Mouse (Mus musculus) right cerebral cortex, postnatal 4 days (tissue): ENCODE measurements around the gene Aacs.

Source experiments
- DNase-seq: peaks from one replicate; pipeline ENCODE4 v3.0.0-alpha.2; 2022

Gene Aacs

DNA sequence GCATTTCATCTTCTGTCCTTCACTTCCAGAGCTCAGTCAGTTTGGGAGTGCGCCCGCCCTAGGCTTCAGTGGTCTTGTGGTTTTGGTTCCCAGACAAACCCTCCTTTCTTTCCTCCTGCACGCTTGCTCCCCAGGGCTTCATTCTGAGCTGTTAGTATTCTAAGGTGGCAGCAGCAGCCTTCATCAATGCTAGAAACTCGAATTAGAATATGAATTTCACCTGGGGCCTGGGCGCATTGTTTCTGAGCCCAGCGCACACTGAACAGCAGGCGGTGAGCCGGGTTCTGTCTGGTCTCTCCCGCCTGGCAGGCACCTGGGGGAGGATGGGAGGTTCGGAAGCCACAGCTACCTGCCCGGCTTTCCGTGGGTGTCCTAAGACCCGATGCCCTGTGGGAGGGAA lies 70.7 kb downstream of the Aacs start:
- DNase-seq: no peak

DNA sequence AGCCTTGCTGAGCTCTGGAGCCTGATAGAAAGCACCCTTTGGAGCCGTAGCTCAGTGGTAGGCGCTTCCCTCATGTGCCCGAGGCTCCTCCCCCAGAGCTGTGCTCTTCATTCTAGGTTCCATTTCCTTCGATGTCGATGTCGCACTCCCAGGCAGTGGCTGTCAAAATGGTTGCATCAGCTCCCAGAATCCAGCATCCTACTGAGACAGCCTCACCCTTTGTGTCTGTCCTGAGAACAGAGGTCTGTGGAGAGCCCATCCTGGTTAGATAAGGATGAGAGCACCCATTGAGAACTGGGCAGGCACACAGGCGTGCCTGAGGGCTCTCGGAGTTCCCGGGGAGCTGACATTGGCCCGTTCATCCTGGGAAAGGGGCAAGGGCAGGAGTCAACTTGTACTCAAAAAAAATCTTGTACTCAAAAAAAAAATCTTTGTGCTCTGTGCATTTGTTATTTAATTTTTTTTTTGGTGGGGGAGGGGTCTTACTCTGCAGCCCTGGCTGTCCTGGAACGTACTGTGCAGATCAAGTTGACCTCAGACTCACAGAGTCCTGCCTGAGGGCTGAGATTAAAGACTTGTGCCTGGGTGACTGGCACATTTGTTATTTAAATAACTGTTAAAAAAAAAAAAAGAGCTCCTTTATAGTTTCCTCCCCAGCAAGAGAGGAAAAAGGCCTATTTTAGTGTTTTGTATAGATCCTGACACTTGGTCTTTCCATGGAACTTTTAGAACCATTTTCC lies 74.3 kb downstream of the Aacs start:
- DNase-seq: no peak

DNA sequence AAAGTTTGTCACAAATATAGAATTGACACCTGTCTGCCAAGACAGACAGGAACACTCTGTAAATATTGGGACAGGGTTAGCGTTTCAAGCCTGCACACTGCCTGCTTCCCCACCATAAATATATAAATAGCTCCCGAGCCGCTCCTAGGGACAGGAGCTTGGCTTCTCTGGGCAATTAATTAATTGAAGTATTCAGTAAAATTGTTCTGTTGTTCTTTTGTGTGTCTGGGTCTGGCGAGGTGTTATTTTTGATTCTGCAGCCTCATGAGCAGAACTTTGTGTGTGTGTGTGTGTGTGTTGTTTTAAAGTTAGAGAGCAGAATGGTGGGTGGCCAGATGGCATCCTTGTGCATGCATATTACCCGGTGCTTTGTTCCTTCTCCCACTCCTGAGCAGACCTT lies 80.1 kb downstream of the Aacs start:
- DNase-seq: no peak

DNA sequence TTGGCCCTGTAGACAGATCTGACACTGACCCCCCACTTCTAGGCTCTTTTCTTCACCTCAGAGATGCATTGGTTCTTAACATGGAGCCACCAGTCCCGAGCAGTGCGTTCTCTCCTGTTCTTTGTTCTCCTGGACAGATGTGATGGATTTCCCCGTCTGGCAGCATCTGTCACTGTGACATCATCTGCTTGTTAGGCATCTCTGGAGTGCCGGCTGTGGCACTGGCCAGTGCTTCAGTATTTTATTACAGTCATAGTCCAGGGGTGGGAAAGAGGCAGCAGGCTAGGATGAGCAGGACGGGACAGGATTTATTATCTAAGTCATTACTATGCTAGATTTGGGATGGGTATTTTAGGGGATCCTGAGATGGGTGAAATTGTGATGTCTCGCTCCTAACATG lies 87.9 kb downstream of the Aacs start:
- DNase-seq: no peak

DNA sequence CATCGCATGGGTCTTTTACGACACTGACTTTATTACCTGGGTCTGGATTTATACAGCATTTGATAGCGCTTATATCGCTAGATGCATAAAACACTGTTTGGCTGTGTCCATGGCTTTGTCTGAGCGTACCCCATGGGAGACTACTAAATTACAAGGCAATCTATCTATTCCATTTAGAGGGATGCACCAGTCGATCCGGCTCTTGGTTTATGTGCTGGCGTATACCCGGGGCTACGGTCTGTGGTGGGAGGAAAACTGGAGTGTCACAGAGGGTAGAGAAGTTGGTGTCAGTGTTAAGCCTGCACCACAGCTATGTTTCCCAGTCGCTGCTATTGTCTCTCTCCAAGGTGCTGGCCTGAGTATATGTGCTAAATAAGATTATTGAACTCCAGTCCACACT lies 90.1 kb downstream of the Aacs start:
- no peak for DNase-seq
